Mouse (Mus musculus) bone marrow, adult 2 months (tissue): ENCODE data around the gene Bcl2l10. TPM values are rescaled to one million over a fixed set of nuclear protein-coding genes. Genes with fewer than 3 reads are reported as not detected.

ENCODE experiments used
- H3K27ac ChIP-seq: fragments of 200-500 bp; 2 replicates; pipeline ENCODE4 v1.5.1; 2012; ENCODE audit warnings: low read depth, mild to moderate bottlenecking, control low read depth, inconsistent platforms, low read length; ENCODE audit not compliant: control insufficient read depth, poor library complexity, insufficient read depth
- H3K4me1 ChIP-seq: fragments of 200-500 bp; 2 replicates; pipeline ENCODE4 v1.6.1; 2011; ENCODE audit warnings: low read length; ENCODE audit not compliant: control insufficient read depth, insufficient read depth
- H3K4me3 ChIP-seq: fragments of 200-500 bp; replicated peaks from 2 replicates; pipeline ENCODE3; 2011; ENCODE audit warnings: mild to moderate bottlenecking, low read depth, low read length, control low read depth; ENCODE audit not compliant: control insufficient read depth
- CTCF ChIP-seq: fragments of 200-500 bp; IDR thresholded peaks from 2 replicates; pipeline ENCODE4 v1.5.1; 2011; ENCODE audit warnings: low read length, control low read depth; ENCODE audit not compliant: control insufficient read depth, insufficient read depth
- POLR2A ChIP-seq: fragments of 200-500 bp; IDR thresholded peaks from 2 replicates; pipeline ENCODE4 v1.6.1; 2011; ENCODE audit warnings: low read depth, mild to moderate bottlenecking, control low read depth, low read length, borderline replicate concordance; ENCODE audit not compliant: control insufficient read depth
- WGBS: fragments of 180-500 bp; shearing (Covaris S2); methylation state at CpG from one replicate; pipeline ENCODE4 v1.1.7; 2018; 5-methylcytosine and 5-hydroxymethylcytosine counted together
- polyA plus RNA-seq: library from polyadenylated mRNA; stranded (reverse); fragments of >200 nt; gene quantifications from 2 replicates; pipeline ENCODE4 v1.2.4, GENCODE M21; 2011; ENCODE audit warnings: low replicate concordance; ENCODE audit not compliant: missing spikeins, insufficient read depth, insufficient read length

The Bcl2l10 gene
- polyA plus RNA-seq, 1 experiment = not detected

- Histone ChIP-seq H3K4me3 (peak overlapping the region; percentile 11), H3K4me1 (peaks cover 4% of the 10 kb centered on the region), H3K27ac (no peak overlapping the region)
- no peak for TF ChIP-seq POLR2A
- TF ChIP-seq CTCF = no peak
- 57% methylated on average over 11 of the region's 11 CpGs for WGBS
Measured at GRCm38 (mm10) chr9:75313138-75313831, 34.3 kb upstream of the Bcl2l10 start.

GRCm38 (mm10) chr9:75313832-75314516 is 33.6 kb upstream of the Bcl2l10 start:
- WGBS = 2% methylated on average over 52 of the region's 52 CpGs
- H3K4me3 ChIP-seq = peak overlapping the region; percentile 94
- no peak overlapping the region for H3K27ac ChIP-seq
- peaks cover 2% of the 10 kb centered on the region for H3K4me1 ChIP-seq
- TF ChIP-seq CTCF (no peak), POLR2A (no peak)

- 11% methylated on average over 22 of the region's 22 CpGs for whole genome bisulfite sequencing
- peaks cover 2% of the 10 kb centered on the region for H3K4me1 ChIP-seq
- no peak overlapping the region for H3K27ac ChIP-seq
- H3K4me3 ChIP-seq = peak overlapping the region; percentile 94
- no peak for TF ChIP-seq POLR2A
- no peak for TF ChIP-seq CTCF
Measured at GRCm38 (mm10) chr9:75314517-75315105, 32.9 kb upstream of the Bcl2l10 start.

- TF ChIP-seq CTCF = no peak
- Histone ChIP-seq H3K27ac (no peak overlapping the region), H3K4me1 (no peaks in the 10 kb centered on the region; the same call in 1 of the 2 replicates), H3K4me3 (no peak overlapping the region)
- 75% methylated on average over 3 of the region's 3 CpGs for WGBS
Measured at GRCm38 (mm10) chr9:75315238-75315637, 32.3 kb upstream of the Bcl2l10 start.

- WGBS = 85% methylated on average over 6 of the region's 6 CpGs
Measured at GRCm38 (mm10) chr9:75316771-75317170, 30.8 kb upstream of the Bcl2l10 start.

GRCm38 (mm10) chr9:75318196-75318595 is 29.4 kb upstream of the Bcl2l10 start:
- no peak overlapping the region for H3K27ac ChIP-seq
- 94% methylated on average over 2 of the region's 2 CpGs for WGBS
- H3K4me3 ChIP-seq = no peak overlapping the region
- TF ChIP-seq CTCF (no peak), POLR2A (no peak)
- H3K4me1 ChIP-seq = no peaks in the 10 kb centered on the region; the same call in 1 of the 2 replicates

More at GRCm38 (mm10) chr9:75316771-75317170, 30.8 kb upstream of the Bcl2l10 start:
- no peak overlapping the region for H3K27ac ChIP-seq
- no peak overlapping the region for H3K4me3 ChIP-seq
- no peak for TF ChIP-seq POLR2A
- no peaks in the 10 kb centered on the region; the same call in 1 of the 2 replicates for H3K4me1 ChIP-seq

GRCm38 (mm10) chr9:75319365-75319764 is 28.2 kb upstream of the Bcl2l10 start:
- Histone ChIP-seq H3K4me3 (no peak overlapping the region), H3K4me1 (no peaks in the 10 kb centered on the region), H3K27ac (no peak overlapping the region)
- WGBS = 83% methylated on average over 3 of the region's 3 CpGs
- TF ChIP-seq CTCF (no peak), POLR2A (no peak)

- Histone ChIP-seq H3K27ac (no peak overlapping the region), H3K4me1 (no peaks in the 10 kb centered on the region), H3K4me3 (no peak overlapping the region)
- WGBS = 76% methylated on average over 13 of the region's 13 CpGs
- TF ChIP-seq POLR2A (no peak), CTCF (no peak)
Measured at GRCm38 (mm10) chr9:75322099-75322885, 25.3 kb upstream of the Bcl2l10 start.
